Mouse (Mus musculus): ENCODE data around the gene Fkbp10.

Gene Fkbp10

GRCm38 (mm10) chr11:100411736-100412135, 3.8 kb upstream of the Fkbp10 start:
- DNase-seq (ENCODE audit: low spot score in 2 of 2): no peak

GRCm38 (mm10) chr11:100413541-100413940, 2.0 kb upstream of the Fkbp10 start:
- no peak for DNase-seq (ENCODE audit: low spot score in 2 of 2)

- peak; percentile 37 to 44 for DNase-seq (ENCODE audit: low spot score in 2 of 2)
These were observed 1.2 kb upstream of the Fkbp10 start, which contains the start of gene P3h4 for GRCm38 (mm10) chr11:100414021-100414913. P3h4 (minus strand) TSS chr11:100414836.

GRCm38 (mm10) chr11:100421537-100421936, 6.0 kb downstream of the Fkbp10 start:
- DNase-seq (ENCODE audit: low spot score in 2 of 2): no peak

- DNase-seq (ENCODE audit: low spot score in 2 of 2): no peak
These were observed 8.3 kb downstream of the Fkbp10 start for GRCm38 (mm10) chr11:100423836-100424235.

GRCm38 (mm10) chr11:100425851-100426250, 10.4 kb downstream of the Fkbp10 start:
- peak; percentile 55 to 62 for DNase-seq (ENCODE audit: low spot score in 2 of 2)

GRCm38 (mm10) chr11:100426820-100427219, 11.3 kb downstream of the Fkbp10 start:
- DNase-seq (ENCODE audit: low spot score in 2 of 2): no peak

GRCm38 (mm10) chr11:100428612-100429199, 13.2 kb downstream of the Fkbp10 start:
- DNase-seq (ENCODE audit: low spot score in 2 of 2): no peak

- DNase-seq (ENCODE audit: low spot score in 2 of 2): no peak
These were observed 14.6 kb downstream of the Fkbp10 start for GRCm38 (mm10) chr11:100430052-100430451.

GRCm38 (mm10) chr11:100432002-100432401, 16.5 kb downstream of the Fkbp10 start:
- no peak for DNase-seq (ENCODE audit: low spot score in 2 of 2)

GRCm38 (mm10) chr11:100435678-100436246, 20.3 kb downstream of the Fkbp10 start:
- DNase-seq (ENCODE audit: low spot score in 2 of 2): no peak

GRCm38 (mm10) chr11:100437901-100438300, 22.4 kb downstream of the Fkbp10 start:
- DNase-seq (ENCODE audit: low spot score in 2 of 2): no peak

GRCm38 (mm10) chr11:100440691-100441522, 25.4 kb downstream of the Fkbp10 start:
- peak; percentile 82 for DNase-seq (ENCODE audit: low spot score in 2 of 2)

- no peak for DNase-seq (ENCODE audit: low spot score in 2 of 2)
These were observed 26.3 kb downstream of the Fkbp10 start, which contains the start of the genes Nt5c3b and Klhl10 for GRCm38 (mm10) chr11:100441797-100442196. Nt5c3b (minus strand) TSS chr11:100441808. Klhl10 (plus strand) TSS chr11:100441917.

GRCm38 (mm10) chr11:100442625-100443024, 27.1 kb downstream of the Fkbp10 start:
- DNase-seq (ENCODE audit: low spot score in 2 of 2): no peak

- no peak for DNase-seq (ENCODE audit: low spot score in 2 of 2)
These were observed 41.8 kb downstream of the Fkbp10 start for GRCm38 (mm10) chr11:100457247-100457646.

GRCm38 (mm10) chr11:100457711-100458110, 42.2 kb downstream of the Fkbp10 start:
- no peak for DNase-seq (ENCODE audit: low spot score in 2 of 2)

- DNase-seq (ENCODE audit: low spot score in 2 of 2): no peak
These were observed 47.2 kb downstream of the Fkbp10 start for GRCm38 (mm10) chr11:100462699-100463098.

- no peak for DNase-seq (ENCODE audit: low spot score in 2 of 2)
These were observed 49.8 kb downstream of the Fkbp10 start for GRCm38 (mm10) chr11:100465229-100465792.

- no peak for DNase-seq (ENCODE audit: low spot score in 2 of 2)
These were observed 50.3 kb downstream of the Fkbp10 start for GRCm38 (mm10) chr11:100465833-100466232.
